Mouse (Mus musculus): Measurements from ENCODE around the gene Ralgapa2.
A peak's percentile ranks its signal among the peaks of the same experiment; 100 is the strongest.

Gene Ralgapa2

GRCm38 (mm10) chr2:146255636-146256035, 256.5 kb downstream of the Ralgapa2 start:
- no peak for DNase-seq

- no peak for DNase-seq
These were observed 257.8 kb downstream of the Ralgapa2 start for GRCm38 (mm10) chr2:146254387-146254786.

- DNase-seq, result no peak
These were observed 261.8 kb downstream of the Ralgapa2 start for GRCm38 (mm10) chr2:146250236-146250904.

GRCm38 (mm10) chr2:146249033-146249432, 263.1 kb downstream of the Ralgapa2 start:
- no peak for DNase-seq

- DNase-seq, result no peak
These were observed 264.6 kb downstream of the Ralgapa2 start for GRCm38 (mm10) chr2:146247576-146247975.

GRCm38 (mm10) chr2:146246409-146247075, 265.6 kb downstream of the Ralgapa2 start:
- DNase-seq, result no peak

GRCm38 (mm10) chr2:146245401-146245800, 266.7 kb downstream of the Ralgapa2 start:
- no peak for DNase-seq

- no peak for DNase-seq
These were observed 268.1 kb downstream of the Ralgapa2 start for GRCm38 (mm10) chr2:146244049-146244448.

- DNase-seq, result no peak
These were observed 272.9 kb downstream of the Ralgapa2 start for GRCm38 (mm10) chr2:146239196-146239747.

- DNase-seq, result no peak
These were observed 280.7 kb downstream of the Ralgapa2 start for GRCm38 (mm10) chr2:146231485-146231884.

- no peak for DNase-seq
These were observed 283.7 kb downstream of the Ralgapa2 start for GRCm38 (mm10) chr2:146228435-146228834.

GRCm38 (mm10) chr2:146227646-146228045, 284.5 kb downstream of the Ralgapa2 start:
- no peak for DNase-seq

GRCm38 (mm10) chr2:146226484-146226883, 285.7 kb downstream of the Ralgapa2 start:
- DNase-seq, result no peak

- DNase-seq, result no peak
These were observed 286.3 kb downstream of the Ralgapa2 start for GRCm38 (mm10) chr2:146225818-146226217.

GRCm38 (mm10) chr2:146224141-146224540, 288.0 kb downstream of the Ralgapa2 start:
- DNase-seq, result no peak

GRCm38 (mm10) chr2:146223176-146223905, 288.8 kb downstream of the Ralgapa2 start:
- DNase-seq, result peak; percentile 45

- DNase-seq, result peak; percentile 55
These were observed 289.6 kb downstream of the Ralgapa2 start for GRCm38 (mm10) chr2:146222279-146223175.

GRCm38 (mm10) chr2:146221929-146222278, 290.2 kb downstream of the Ralgapa2 start:
- DNase-seq, result peak; percentile 85

- DNase-seq, result peak; percentile 70
These were observed 290.8 kb downstream of the Ralgapa2 start, which contains the start of gene Insm1 for GRCm38 (mm10) chr2:146221076-146221928. Insm1 (plus strand) TSS chr2:146221921.

GRCm38 (mm10) chr2:146220591-146221075, 291.5 kb downstream of the Ralgapa2 start:
- DNase-seq, result peak; percentile 39

- no peak for DNase-seq
These were observed 292.4 kb downstream of the Ralgapa2 start for GRCm38 (mm10) chr2:146219791-146220190.

Data from right cerebral cortex, postnatal 4 days (tissue).